Mouse (Mus musculus): Measurements from ENCODE around the gene Igfbp5.

Gene Igfbp5

GRCm38 (mm10) chr1:72839791-72840190 lies 34.9 kb downstream of the Igfbp5 start:
- no peak for DNase-seq

DNA sequence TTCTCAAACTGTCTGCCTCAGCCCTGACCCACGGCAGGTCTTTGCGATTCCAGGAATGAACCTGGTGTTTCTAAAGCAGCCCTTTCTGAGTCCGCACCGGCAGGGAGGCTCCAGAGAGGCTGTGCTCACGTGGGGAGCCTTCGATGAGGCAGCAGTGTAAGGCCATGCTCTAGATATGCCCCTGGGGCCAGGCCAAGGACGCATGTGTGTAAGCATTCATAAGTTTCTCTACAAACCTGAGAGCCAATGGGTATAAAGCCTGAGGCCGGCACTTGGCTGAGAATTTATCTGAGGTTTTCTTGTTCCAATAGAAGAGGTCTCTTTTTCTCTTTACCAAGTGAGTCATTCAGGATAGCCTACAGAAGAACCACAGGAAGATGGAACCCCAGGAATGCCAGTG lies 35.3 kb downstream of the Igfbp5 start:
- DNase-seq: no peak

DNA sequence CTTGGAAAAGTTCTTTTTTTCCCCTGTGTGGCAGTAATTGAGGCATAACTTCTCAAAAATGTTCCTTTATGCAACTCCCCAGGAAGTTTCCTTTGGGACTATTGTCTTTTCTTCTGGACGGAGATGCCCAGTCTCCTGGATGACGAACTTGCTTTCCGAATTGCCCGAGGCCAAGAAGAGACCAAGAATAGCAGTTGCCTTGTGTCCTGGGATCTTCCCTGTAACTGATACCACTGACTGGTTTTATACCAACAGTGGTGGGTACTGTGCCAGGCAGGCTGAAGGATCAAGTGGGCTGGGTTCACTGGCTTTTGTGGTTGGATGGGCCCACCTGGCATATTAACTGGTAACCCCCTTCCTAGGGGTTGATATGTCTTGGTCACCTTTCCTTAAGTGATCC lies 41.1 kb downstream of the Igfbp5 start:
- no peak for DNase-seq

- DNase-seq: no peak
Measured at GRCm38 (mm10) chr1:72832715-72833153, 42.0 kb downstream of the Igfbp5 start.

DNA sequence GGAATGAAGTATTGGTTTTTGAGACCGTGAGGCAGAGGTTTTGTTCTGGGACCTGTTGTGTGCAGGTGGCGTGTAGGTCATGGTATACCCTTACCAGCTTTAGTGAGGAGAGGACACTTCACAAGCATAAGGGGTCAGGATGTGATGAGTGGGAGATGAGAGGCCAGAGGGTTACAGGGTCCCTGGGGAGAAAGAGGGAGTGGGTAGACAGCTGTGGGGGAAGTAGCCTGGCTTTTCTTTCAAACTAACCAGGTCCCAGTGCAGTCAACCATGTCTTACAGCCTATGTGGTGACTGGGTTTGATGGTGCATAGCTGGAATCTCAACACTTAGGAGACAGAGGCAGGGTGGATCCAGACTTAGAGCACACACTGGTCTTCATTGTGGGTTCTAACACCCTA lies 44.2 kb downstream of the Igfbp5 start:
- DNase-seq: no peak

DNA sequence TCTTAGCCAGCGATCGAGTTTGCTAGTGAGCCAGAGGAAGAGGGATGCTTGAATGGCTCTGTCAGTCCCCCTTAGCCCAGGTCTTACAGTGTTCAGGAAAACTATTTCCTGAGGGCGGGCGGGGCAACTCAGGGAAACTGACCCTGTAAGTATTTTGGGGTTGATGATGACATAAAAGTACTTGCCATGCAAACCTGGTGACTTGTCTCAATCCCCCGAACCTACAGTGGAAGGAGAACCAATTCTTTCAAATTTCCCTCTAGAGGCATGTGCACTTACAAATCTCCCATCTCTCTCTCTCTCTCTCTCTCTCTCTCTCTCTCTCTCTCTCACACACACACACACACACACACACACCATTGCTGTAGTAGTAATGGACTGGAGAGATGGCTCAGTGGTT lies 45.8 kb downstream of the Igfbp5 start:
- no peak for DNase-seq

DNA sequence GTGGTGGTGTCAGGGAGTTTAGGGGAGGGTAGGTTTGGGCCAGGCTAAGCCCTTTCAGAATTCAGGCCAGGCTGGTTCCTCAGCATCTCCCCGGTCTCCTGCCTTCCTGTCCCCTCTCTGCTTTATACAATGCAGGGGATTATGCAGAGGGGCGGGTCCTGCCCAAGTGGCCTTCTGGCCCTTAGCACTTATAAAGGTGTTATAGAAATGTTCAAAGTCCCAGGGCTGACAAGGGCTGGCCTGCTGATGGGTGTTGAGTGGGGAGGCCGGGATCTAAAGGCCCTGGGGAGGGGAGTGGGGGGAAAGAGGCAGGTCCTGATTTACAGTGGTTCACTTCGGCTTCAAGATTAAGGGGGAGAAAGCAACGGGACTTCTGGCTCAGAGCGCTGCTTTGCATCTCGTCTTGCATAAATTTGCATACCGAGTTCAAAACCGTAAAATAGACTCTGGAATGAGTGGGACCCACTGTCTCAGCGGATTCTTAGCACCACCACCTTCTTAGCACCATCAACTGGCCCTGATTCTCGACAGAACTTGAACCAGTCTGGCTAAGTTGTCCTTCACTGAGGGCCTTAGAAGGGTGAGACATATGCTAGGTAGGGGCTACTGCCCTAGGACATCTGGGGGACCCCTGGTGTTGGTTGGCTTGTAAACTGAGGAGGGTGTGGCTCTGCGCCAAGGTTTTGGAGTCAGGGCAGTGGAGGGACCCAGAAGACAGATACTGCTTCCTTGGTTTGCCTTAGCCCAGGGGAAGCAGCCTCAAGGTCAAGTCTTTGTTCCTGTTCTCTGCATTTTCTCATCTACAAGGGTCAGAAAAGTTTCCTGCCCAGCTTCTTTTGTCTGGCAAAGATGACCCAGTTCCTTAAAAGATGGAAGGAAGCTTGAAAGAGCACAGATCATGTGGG lies 47.0 kb downstream of the Igfbp5 start:
- no peak for DNase-seq

DNA sequence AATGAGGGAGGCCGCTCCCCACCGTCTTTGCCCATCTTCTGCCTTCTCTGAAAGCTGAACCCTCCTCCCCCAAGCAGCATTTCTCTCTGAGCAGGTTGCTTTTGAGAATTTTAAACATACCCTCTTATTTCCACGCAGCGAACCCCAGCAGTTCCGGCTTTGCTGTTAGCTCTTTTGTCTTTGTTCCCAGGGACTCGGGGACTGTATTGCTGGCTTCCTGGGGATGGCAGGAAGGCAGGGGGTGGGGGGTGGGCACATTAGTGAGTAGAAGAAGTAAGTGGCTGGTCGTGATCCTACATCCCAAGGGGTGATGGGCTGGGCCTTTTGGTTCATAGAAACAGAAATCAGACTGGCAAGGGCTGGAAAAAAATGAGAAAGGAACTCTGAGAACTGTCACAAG lies 47.8 kb downstream of the Igfbp5 start:
- no peak for DNase-seq

DNA sequence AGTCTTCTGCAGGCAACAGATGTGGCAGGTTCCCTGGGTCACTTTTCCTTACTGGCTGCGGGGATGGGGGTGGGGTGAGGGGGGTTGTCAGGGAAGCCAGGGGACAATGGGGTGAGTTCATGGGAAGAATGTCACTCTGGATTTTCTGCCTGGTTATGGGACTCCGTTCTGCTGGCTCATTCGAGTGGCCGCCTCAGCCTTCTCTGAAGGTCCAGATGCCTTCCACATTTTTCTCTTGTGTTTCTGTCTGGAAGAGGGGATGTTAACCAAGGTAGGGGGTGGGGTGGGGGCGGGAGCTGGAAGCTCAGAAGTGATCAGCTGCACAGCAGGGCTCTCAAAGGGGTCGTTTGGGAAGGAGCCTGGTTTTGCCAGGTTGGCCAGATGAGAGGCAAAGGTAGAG lies 48.2 kb downstream of the Igfbp5 start:
- DNase-seq: no peak

DNA sequence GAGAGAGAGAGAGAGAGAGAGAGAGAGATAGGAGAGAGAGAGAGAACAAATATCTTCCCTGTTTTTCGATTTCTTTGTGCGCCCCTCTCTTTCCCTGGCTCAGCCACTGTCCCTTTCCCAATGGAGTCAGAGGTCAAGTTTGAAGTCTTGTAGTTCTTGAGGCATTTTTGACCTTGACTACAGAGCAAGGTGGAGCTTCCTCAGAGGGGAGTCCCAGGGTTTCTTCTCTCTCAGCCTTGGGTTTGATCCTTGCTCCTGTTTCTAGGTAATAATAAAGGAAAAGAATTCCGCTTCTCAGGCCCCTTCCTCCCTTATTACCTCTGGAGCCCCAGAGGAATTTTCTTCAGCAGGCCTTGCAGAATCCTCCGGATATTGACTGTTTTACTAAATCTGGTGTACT lies 48.8 kb downstream of the Igfbp5 start:
- DNase-seq: no peak

DNA sequence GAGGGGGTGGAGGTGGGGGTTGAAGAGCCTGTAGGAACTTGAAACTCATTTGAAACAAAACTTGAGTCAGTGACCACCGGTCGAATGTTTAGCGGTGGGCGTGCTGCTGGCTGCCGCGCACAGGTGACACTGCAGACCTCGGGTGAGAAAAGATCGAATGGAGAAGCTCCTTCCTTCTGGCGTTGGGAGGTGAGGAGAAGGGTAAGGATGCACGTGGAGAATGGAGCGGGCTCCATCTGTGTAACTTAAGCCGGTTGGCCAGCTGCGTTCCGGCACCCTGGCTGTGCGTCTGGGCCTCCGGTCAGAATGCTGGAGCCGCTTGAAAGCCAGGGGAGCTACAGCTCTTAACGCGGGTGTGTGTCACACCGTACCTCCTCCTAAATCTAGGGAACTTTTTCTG lies 49.4 kb downstream of the Igfbp5 start:
- no peak for DNase-seq

- no peak for DNase-seq
Measured at GRCm38 (mm10) chr1:72824707-72825101, 50.0 kb downstream of the Igfbp5 start.

DNA sequence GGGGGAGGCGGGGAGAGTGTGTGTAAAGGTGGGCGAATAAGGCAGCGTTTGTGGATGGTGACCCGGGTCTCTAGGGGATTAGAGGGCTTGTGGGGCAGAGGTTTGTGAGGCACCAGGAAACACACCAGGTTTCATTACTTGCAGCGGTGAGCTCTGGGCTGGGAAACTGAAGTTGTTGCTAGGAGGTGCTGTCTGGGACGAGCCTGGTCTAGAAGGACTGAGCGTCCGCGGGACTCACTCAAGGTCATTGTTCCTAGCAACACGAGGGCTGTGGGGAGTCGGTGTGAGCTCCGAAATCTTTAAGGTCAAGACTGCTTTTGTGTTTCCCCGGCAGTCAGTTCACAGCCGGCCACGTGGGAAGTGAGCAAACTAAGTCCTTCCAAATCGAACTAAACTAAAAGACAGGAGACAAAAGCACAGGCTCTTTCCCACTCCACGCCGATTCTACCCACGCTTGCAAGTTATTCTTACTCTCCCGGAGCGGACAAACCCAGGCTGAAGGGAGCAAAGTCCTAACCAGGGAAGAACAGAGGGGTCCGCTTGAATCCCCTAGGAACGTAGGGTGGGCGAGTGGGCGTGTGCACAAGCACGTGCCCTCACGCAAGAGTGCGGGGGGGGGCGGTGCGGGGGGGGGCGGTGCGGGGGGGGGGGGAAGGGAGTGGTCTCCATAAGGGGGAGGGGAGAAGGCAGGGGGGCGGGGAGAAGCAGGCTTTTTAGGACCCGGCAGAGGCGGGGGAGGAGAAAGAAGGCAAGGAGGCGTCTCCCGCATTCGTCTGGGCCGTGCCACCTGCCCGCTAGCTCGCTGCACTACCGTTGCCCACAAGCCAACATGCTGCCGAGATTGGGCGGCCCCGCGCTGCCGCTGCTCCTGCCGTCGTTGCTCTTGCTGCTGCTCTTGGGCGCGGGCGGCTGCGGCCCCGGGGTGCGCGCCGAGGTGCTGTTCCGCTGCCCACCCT lies 50.7 kb downstream of the Igfbp5 start, which contains the start of gene Igfbp2:
Gene Igfbp2, plus strand, starts transcription at position 753 of the 956 bp plus-strand sequence.
- DNase-seq: no peak

- no peak for DNase-seq
Measured at GRCm38 (mm10) chr1:72822893-72823292, 51.8 kb downstream of the Igfbp5 start.

DNA sequence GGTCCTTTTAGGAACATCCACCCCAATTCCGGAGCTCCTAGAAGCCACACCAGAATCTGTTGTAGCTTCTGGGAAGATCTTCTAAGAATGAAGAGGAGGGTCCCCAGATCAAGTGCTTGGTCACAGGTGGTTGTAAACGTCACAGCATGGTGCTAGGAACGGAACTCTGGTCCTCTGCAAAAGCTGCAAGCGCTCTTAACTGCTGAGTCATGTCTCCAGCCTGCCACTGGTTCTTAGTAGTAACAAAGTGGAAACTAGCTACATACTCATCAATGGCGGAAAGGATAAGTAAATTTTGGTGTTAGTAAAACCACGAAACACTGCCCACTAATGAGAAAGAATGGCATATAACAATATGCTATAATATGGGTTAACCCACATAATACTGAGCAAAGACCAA lies 54.7 kb downstream of the Igfbp5 start:
- no peak for DNase-seq

- no peak for DNase-seq
Measured at GRCm38 (mm10) chr1:72815616-72816015, 59.1 kb downstream of the Igfbp5 start.

GRCm38 (mm10) chr1:72815184-72815583 lies 59.5 kb downstream of the Igfbp5 start:
- DNase-seq: no peak

DNA sequence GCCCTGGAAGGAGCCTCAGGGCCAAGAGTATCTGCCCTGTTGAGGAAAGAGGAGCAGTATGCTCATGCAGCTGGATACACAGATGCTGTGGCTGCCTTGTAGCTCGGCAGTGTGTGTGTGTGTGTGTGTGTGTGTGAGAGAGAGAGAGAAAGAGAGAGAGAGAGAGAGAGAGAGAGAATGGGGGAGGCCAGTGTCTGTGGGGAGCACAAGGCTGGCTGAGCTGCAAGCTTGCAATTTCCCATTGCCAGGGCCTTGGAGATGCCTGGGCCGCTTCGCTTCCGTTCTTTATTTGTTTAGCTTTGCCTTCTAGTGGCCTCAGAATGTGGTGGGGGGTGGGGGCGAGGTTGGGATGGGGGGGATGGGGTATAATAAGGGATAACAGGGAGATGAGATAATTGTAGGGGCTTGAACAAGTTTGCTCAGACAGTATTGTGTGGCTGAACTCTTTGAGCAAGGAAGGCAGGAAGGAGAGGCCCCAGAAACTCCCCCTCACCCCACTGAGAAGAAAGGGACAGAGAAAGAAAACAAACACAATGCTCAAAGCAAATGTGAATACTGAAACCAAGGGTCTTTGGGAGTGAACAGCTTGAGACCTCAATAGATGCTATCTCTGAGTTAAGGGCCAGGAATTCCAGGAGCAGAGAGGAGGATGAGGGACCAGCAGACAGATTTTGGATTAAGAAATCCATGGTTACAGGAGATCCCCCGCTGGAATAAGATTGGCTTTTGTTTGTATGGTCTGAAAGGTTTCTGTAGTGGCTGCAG lies 60.9 kb downstream of the Igfbp5 start:
- DNase-seq: no peak

- DNase-seq: no peak
Measured at GRCm38 (mm10) chr1:72813089-72813638, 61.5 kb downstream of the Igfbp5 start.

DNA sequence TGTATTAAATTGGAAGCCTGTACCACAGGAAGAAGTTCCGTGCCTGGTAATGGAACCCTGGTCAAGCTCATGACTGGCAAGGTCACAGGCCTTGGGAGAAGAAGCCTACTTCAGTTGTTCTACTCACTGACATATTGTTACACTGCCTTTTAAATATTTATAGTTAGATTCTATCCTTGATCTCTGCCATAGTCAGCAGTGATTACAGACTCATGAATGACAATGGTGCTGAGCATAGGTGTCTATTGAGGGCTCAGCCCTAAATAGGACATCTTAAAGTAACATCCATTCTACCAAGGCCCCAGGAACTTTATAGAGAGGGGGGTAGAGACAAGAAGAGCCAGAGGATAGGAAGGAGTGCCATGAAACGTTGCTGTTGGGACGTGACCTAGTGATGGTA lies 63.6 kb downstream of the Igfbp5 start:
- DNase-seq: no peak

DNA sequence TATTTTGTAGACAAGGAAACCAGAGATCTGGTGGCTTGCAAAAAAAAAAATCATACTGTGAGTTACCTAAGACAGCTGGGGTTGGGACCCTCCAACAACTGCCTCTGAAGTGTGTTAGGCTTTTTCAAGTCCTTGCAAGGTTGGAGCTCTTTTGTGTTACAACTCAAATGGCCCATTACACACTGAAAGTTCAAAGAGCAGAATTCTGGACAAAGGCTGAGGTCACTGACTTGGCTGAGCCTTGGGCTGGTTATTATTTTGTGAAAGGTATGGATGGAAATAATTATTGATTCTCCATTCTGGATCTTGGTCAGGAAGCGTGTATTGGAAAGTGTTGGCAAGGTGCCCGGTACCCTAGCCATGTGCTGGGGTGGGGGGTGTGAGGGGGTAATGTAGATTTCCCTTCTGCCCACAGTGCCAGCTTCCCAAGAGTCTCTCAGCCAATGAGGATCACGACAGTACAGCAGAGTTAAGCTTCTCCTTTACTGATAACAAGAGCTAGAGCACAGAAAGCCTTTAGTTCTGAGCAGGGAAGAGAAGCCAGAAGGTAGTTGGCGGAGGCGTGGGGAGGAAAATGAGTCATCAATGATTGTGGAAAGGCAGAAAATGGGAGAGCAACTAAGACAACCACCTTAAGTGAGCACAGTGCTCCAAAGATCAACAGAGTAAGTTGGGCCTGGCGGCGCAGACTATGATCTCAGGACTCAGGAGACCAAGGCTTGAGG lies 64.6 kb downstream of the Igfbp5 start:
- no peak for DNase-seq

DNA sequence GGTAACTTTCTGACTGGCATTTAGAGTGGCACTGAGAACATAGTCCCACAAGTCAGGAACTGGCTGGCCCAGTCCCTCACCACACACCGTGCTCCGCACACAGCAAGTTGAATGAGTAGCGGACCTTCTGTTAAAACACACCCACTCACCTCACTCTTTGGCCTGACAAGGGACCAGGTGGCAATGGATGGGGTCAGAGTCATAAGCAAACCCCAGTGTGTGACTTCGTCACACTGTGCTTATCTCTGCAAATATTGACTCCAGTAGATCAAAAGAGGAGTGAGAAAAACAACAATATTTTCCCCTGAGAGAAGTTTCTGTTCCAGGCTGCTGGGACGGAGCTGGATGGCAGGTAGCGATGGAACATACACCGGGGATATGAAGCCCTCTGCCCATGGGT lies 65.4 kb downstream of the Igfbp5 start:
- no peak for DNase-seq

Data from thymus, adult 18-20 months (tissue).